ENCODE assay signal across 8 mouse cellular contexts in the genomic region with DNA sequence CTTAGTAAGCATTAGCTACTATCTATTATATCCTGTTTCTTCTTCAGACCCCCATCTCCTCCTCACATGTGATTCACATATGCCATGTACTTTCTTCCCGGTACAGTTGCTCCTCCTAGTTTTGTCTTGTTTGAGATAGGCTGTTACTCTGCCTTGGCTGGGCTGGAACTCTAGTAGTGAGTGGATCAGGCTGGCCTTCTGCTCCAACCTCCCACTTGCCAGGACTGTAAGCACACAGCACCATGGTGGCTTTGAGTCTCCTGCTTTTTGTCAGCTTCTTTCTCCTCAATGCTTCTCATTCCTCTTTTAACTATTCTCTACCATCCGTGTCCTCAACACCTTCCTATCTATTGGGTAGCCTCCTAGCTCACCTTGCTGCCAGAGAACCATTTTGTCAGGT. TPM values are rescaled to one million over a fixed set of nuclear protein-coding genes. Genes with fewer than 3 reads are reported as not detected.
A peak's percentile ranks its signal among the peaks of the same experiment; 100 is the strongest.
DNase-seq lines count a peak whose midpoint lies in the region; ATAC-seq and TF ChIP-seq lines count a peak whose summit lies in the region.

No protein-coding gene starts in this region.

- 62% methylated on average over 2 of the region's 2 CpGs for WGBS in neural tube, embryonic 12.5 days
- 65% methylated on average over 2 of the region's 2 CpGs for WGBS in limb, embryonic 14.5 days
- 43% methylated on average over 2 of the region's 2 CpGs for WGBS in stomach, postnatal 0 days

- TF ChIP-seq EP300 in stomach, postnatal 0 days (optimal IDR thresholded peaks at IDR 0.05), result no peak

- no peak for TF ChIP-seq CTCF in gastrocnemius, adult 2 months (IDR thresholded peaks at IDR 0.05)
- no peak for TF ChIP-seq CTCF in stomach, postnatal 0 days (IDR thresholded peaks at IDR 0.05; ENCODE audit: low read depth)

- peak overlapping the region; percentile 94; the same call in 1 of the 2 replicates for H3K9ac ChIP-seq in neural tube, embryonic 12.5 days
- H3K9ac ChIP-seq in limb, embryonic 14.5 days (ENCODE audit: low read depth, low read length, severe bottlenecking), result no peak overlapping the region
- no peak overlapping the region for H3K9ac ChIP-seq in stomach, postnatal 0 days (ENCODE audit: low read length)

- intact Hi-C loops in gastrocnemius, adult 2 months (cut with DNase I), result no loop called here

- no peak overlapping the region for H3K4me3 ChIP-seq in gastrocnemius, adult 2 months
- H3K4me3 ChIP-seq in neural tube, embryonic 12.5 days, result no peak overlapping the region
- H3K4me3 ChIP-seq in limb, embryonic 14.5 days (replicated peaks; ENCODE audit: low read length), result 0 out of 2 replicates have a peak overlapping the region, but pooled peaks have one; percentile 59
- no peak overlapping the region for H3K4me3 ChIP-seq in stomach, postnatal 0 days (ENCODE audit: low read depth, low read length)

- no peaks in the 10 kb centered on the region for H3K27me3 ChIP-seq in neural tube, embryonic 12.5 days (replicated peaks)
- no peaks in the 10 kb centered on the region for H3K27me3 ChIP-seq in limb, embryonic 14.5 days (ENCODE audit: control insufficient read depth, insufficient read depth, low read length)
- no peaks in the 10 kb centered on the region for H3K27me3 ChIP-seq in stomach, postnatal 0 days (ENCODE audit: control insufficient read depth, insufficient read depth, low read length)

- DNase-seq in gastrocnemius, adult 2 months, result no peak
- DNase-seq in gastrocnemius, postnatal 10 days, result no peak
- DNase-seq in neural tube, embryonic 10.5 days (ENCODE audit: extremely low spot score, low spot score), result no peak
- DNase-seq in limb, embryonic 14.5 days (ENCODE audit: low spot score), result no peak
- DNase-seq in stomach, postnatal 0 days (ENCODE audit: low spot score), result no peak
- no peak for DNase-seq in layer of hippocampus, postnatal 10 days (ENCODE audit: low spot score in 2 of 2)
- DNase-seq in spleen, adult 12 weeks (ENCODE audit: low spot score), result no peak

- peaks cover 38% of the 10 kb centered on the region for H3K4me1 ChIP-seq in neural tube, embryonic 12.5 days
- peaks cover 38% of the 10 kb centered on the region for H3K4me1 ChIP-seq in limb, embryonic 14.5 days (ENCODE audit: control insufficient read depth, insufficient read depth, low read length)
- no peaks in the 10 kb centered on the region; the same call in 1 of the 2 replicates for H3K4me1 ChIP-seq in stomach, postnatal 0 days (replicated peaks; ENCODE audit: control insufficient read depth, insufficient read depth)

- H3K36me3 ChIP-seq in neural tube, embryonic 12.5 days, result no peaks in the 10 kb centered on the region
- no peaks in the 10 kb centered on the region for H3K36me3 ChIP-seq in limb, embryonic 14.5 days (ENCODE audit: control insufficient read depth, insufficient read depth, low read length)
- H3K36me3 ChIP-seq in stomach, postnatal 0 days (ENCODE audit: control insufficient read depth, insufficient read depth, low read length), result no peaks in the 10 kb centered on the region

- no peak for ATAC-seq in neural tube, embryonic 12.5 days (ENCODE audit: low FRiP score, low read depth)
- ATAC-seq in limb, embryonic 14.5 days (ENCODE audit: low FRiP score, low read depth), result no peak
- ATAC-seq in stomach, postnatal 0 days (ENCODE audit: low FRiP score, low TSS enrichment), result no peak

- peak overlapping the region; percentile 98 for H3K27ac ChIP-seq in gastrocnemius, adult 2 months
- H3K27ac ChIP-seq in neural tube, embryonic 12.5 days, result 0 out of 2 replicates have a peak overlapping the region, but pooled peaks have one; percentile 32
- H3K27ac ChIP-seq in limb, embryonic 14.5 days (replicated peaks; ENCODE audit: low read depth, low read length), result peak overlapping the region; percentile 100; the same call in 1 of the 2 replicates
- 0 out of 2 replicates have a peak overlapping the region, but pooled peaks have one; percentile 24 for H3K27ac ChIP-seq in stomach, postnatal 0 days (replicated peaks)

- peak overlapping the region; percentile 80 for H3K4me2 ChIP-seq in neural tube, embryonic 12.5 days (replicated peaks)
- H3K4me2 ChIP-seq in limb, embryonic 14.5 days (replicated peaks; ENCODE audit: low read depth, low read length, severe bottlenecking), result peak overlapping the region; percentile 69; the same call in 1 of the 2 replicates
- H3K4me2 ChIP-seq in stomach, postnatal 0 days (replicated peaks; ENCODE audit: low read depth), result no peak overlapping the region; the same call in 1 of the 2 replicates

- H3K9me3 ChIP-seq in neural tube, embryonic 12.5 days, result no peaks in the 10 kb centered on the region
- H3K9me3 ChIP-seq in limb, embryonic 14.5 days (ENCODE audit: control insufficient read depth, low read length), result no peaks in the 10 kb centered on the region
- H3K9me3 ChIP-seq in stomach, postnatal 0 days (ENCODE audit: control insufficient read depth, low read length), result no peaks in the 10 kb centered on the region

- no peak for TF ChIP-seq POLR2A in limb, embryonic 14.5 days (IDR thresholded peaks at IDR 0.05; ENCODE audit: borderline replicate concordance, extremely low read depth, insufficient read depth, insufficient read length)

RNA-seq across cellular contexts. Expression of gene Numa1, which starts 34.8 kb away (rescaled TPM):
- total RNA-seq in gastrocnemius, adult 2 months (2021), result 10 to 100 TPM; 47.1 to 53.6 TPM
- total RNA-seq in gastrocnemius, postnatal 10 days (2021), result 10 to 100 TPM; 71.8 to 80.7 TPM
- 82.7 and 86.1 TPM in 2 replicates for polyA plus RNA-seq in neural tube, embryonic 12.5 days (2016; fragmentation: Nextera tagmentation; extraction: Ambion mirVana)
- polyA plus RNA-seq in limb, embryonic 14.5 days (2012; rRNA removed), result 112 and 126 TPM in 2 replicates
- polyA plus RNA-seq in limb, embryonic 14.5 days (2014; fragmentation: Nextera tagmentation; extraction: Ambion mirVana), result 106 and 126 TPM in 2 replicates
- polyA plus RNA-seq in stomach, postnatal 0 days (2015; fragmentation: Nextera tagmentation; extraction: Ambion mirVana), result 20.7 and 21.9 TPM in 2 replicates
- total RNA-seq in layer of hippocampus, postnatal 10 days (2021), result 10 to 100 TPM; 64.7 to 71.6 TPM

RNA-seq across cellular contexts. Expression of gene Lrrc51, which starts 35.1 kb away (rescaled TPM):
- 1 to 10 TPM; 4.1 to 4.2 TPM for total RNA-seq in gastrocnemius, adult 2 months (2021)
- total RNA-seq in gastrocnemius, postnatal 10 days (2021), result 1 to 10 TPM; 2.3 to 3.6 TPM
- polyA plus RNA-seq in neural tube, embryonic 12.5 days (2016; fragmentation: Nextera tagmentation; extraction: Ambion mirVana), result 5.0 and 6.3 TPM in 2 replicates
- polyA plus RNA-seq in limb, embryonic 14.5 days (2012; rRNA removed), result 11.4 and 11.7 TPM in 2 replicates
- 7.5 and 12.6 TPM in 2 replicates for polyA plus RNA-seq in limb, embryonic 14.5 days (2014; fragmentation: Nextera tagmentation; extraction: Ambion mirVana)
- 6.8 and 7.0 TPM in 2 replicates for polyA plus RNA-seq in stomach, postnatal 0 days (2015; fragmentation: Nextera tagmentation; extraction: Ambion mirVana)
- 1 to 10 TPM; 5.2 to 6.5 TPM for total RNA-seq in layer of hippocampus, postnatal 10 days (2021)

RNA-seq across cellular contexts. Expression of gene Il18bp, which starts 49.7 kb away (rescaled TPM):
- 1 to 10 TPM; 1.9 to 2.3 TPM for total RNA-seq in gastrocnemius, adult 2 months (2021)
- 1 to 10 TPM; 2.3 to 3.5 TPM for total RNA-seq in gastrocnemius, postnatal 10 days (2021)
- polyA plus RNA-seq in neural tube, embryonic 12.5 days (2016; fragmentation: Nextera tagmentation; extraction: Ambion mirVana), result 4.1 and 5.3 TPM in 2 replicates
- 12.9 and 15.4 TPM in 2 replicates for polyA plus RNA-seq in limb, embryonic 14.5 days (2012; rRNA removed)
- polyA plus RNA-seq in limb, embryonic 14.5 days (2014; fragmentation: Nextera tagmentation; extraction: Ambion mirVana), result 2.2 and 2.7 TPM in 2 replicates
- 0.99 and 1.2 TPM in 2 replicates for polyA plus RNA-seq in stomach, postnatal 0 days (2015; fragmentation: Nextera tagmentation; extraction: Ambion mirVana)
- 10 to 100 TPM; 11.1 to 11.9 TPM for total RNA-seq in layer of hippocampus, postnatal 10 days (2021)

Comparison
In these comparisons a context has a peak if more than half of its experiments do, and no peak if none do; other contexts are left out.
1. H3K27ac ChIP-seq: peak in every context shown above with its lines; median percentile 100 in limb, embryonic 14.5 days; 98 in gastrocnemius, adult 2 months; 32 in neural tube, embryonic 12.5 days; 24 in stomach, postnatal 0 days.